Mouse (Mus musculus): ENCODE measurements at regions not wholly inside any gene's neighbourhood (a gene's known extent, or its start where the extent isn't known, plus 50 kb on each side); places are given as distances from the start of the nearest gene placed in this dataset.

- no peak for DNase-seq
Measured at GRCm38 (mm10) chr15:67289749-67290148, 789.0 kb upstream of the Lrrc6 start.

GRCm38 (mm10) chr15:67284941-67285340 is 784.2 kb upstream of the Lrrc6 start:
- no peak for DNase-seq

- no peak for DNase-seq
Measured at GRCm38 (mm10) chr15:67283275-67283972, 782.7 kb upstream of the Lrrc6 start.

GRCm38 (mm10) chr15:67278869-67279268 is 778.2 kb upstream of the Lrrc6 start:
- DNase-seq: no peak

- DNase-seq: no peak
Measured at GRCm38 (mm10) chr15:67275058-67275457, 774.3 kb upstream of the Lrrc6 start.

- no peak for DNase-seq
Measured at GRCm38 (mm10) chr15:67272397-67272796, 771.7 kb upstream of the Lrrc6 start.

- no peak for DNase-seq
Measured at GRCm38 (mm10) chr15:67263723-67264122, 763.0 kb upstream of the Lrrc6 start.

GRCm38 (mm10) chr15:67263313-67263712 is 762.6 kb upstream of the Lrrc6 start:
- DNase-seq: no peak

GRCm38 (mm10) chr15:67262269-67262668 is 761.6 kb upstream of the Lrrc6 start:
- DNase-seq: no peak

GRCm38 (mm10) chr15:67260666-67261065 is 760.0 kb upstream of the Lrrc6 start:
- no peak for DNase-seq

GRCm38 (mm10) chr15:67249147-67249546 is 748.4 kb upstream of the Lrrc6 start:
- DNase-seq: no peak

- no peak for DNase-seq
Measured at GRCm38 (mm10) chr15:67248471-67248870, 747.8 kb upstream of the Lrrc6 start.

- DNase-seq: no peak
Measured at GRCm38 (mm10) chr15:67245658-67246268, 745.1 kb upstream of the Lrrc6 start.

- DNase-seq: peak in 1 of 2 experiments; percentile 14
Measured at GRCm38 (mm10) chr15:67244908-67245657, 744.4 kb upstream of the Lrrc6 start.

- no peak for DNase-seq
Measured at GRCm38 (mm10) chr15:67235107-67235785, 734.5 kb upstream of the Lrrc6 start.

GRCm38 (mm10) chr15:67229359-67229758 is 728.6 kb upstream of the Lrrc6 start:
- DNase-seq: no peak

- DNase-seq: no peak
Measured at GRCm38 (mm10) chr15:67228633-67229032, 727.9 kb upstream of the Lrrc6 start.

- no peak for DNase-seq
Measured at GRCm38 (mm10) chr15:67227456-67228164, 726.9 kb upstream of the Lrrc6 start.

- DNase-seq: no peak
Measured at GRCm38 (mm10) chr15:67226900-67227299, 726.2 kb upstream of the Lrrc6 start.
